Mouse (Mus musculus): ENCODE results near the gene Krtap4-7.
"Not testable (repeated sequence)": the region's sequence is repeated elsewhere in the genome, so short reads cannot be mapped to it uniquely, and the experiment has no call there.

The Krtap4-7 gene

GRCm38 (mm10) chr11:99603208-99603607 is 40.7 kb downstream of the Krtap4-7 start, which contains the start of gene Gm11938:
Gm11938 (minus strand) TSS chr11:99603308.
- not testable (repeated sequence) for DNase-seq (ENCODE audit: low read depth, low spot score)

GRCm38 (mm10) chr11:99597742-99598141 is 46.1 kb downstream of the Krtap4-7 start, which contains the start of gene Krtap9-3:
Krtap9-3 (minus strand) TSS chr11:99598105.
- DNase-seq (ENCODE audit: low read depth, low spot score): not testable (repeated sequence)

Data from embryo, embryonic 11.5 days (tissue).